Mouse (Mus musculus) brain, embryonic 14.5 days (tissue): Measurements from ENCODE around the gene Rbl1.

Experiments
- CTCF ChIP-seq: fragments of 200-500 bp; IDR thresholded peaks from 2 replicates; pipeline ENCODE4 v1.5.1; 2012; ENCODE audit warnings: inconsistent platforms, mild to moderate bottlenecking, moderate library complexity, borderline replicate concordance; ENCODE audit not compliant: insufficient read depth, insufficient read length; ENCODE audit errors: extremely low read depth
- POLR2A ChIP-seq: fragments of 200-500 bp; IDR thresholded peaks from 2 replicates; pipeline ENCODE4 v1.6.1; 2012; ENCODE audit warnings: mild to moderate bottlenecking, inconsistent platforms, borderline replicate concordance; ENCODE audit not compliant: poor library complexity, insufficient read depth, insufficient read length, severe bottlenecking; ENCODE audit errors: extremely low read depth

DNA sequence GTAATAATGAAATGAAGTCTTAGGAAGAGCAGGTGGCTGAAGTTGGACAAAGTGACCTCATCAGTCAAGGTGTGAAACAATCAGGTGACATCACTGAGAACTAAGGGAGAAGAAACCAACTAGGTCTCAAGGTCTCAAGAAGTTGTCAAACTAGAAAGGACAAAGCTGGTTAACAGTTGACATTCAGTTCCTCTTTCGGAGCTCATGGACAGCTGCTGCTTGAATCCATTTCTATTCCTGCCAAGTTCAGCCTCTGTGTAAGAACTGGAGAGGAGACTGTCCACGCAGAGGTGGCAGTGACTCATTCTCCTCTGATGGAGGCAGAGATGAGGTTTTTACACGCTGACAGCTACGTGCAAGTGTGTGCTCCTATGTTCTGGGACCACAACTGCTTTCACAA, 17.1 kb downstream of the Rbl1 start:
- TF ChIP-seq POLR2A (no peak), CTCF (no peak)
